Mouse (Mus musculus): ENCODE results near the gene Pbx1.

GRCm38 (mm10) chr1:168275678-168276077 is 156.4 kb downstream of the Pbx1 start:
- TF ChIP-seq POLR2A (IDR thresholded peaks at IDR 0.05; ENCODE audit: extremely low read depth, insufficient read depth, low read length), result no peak
- no peak for TF ChIP-seq CTCF (IDR thresholded peaks at IDR 0.05; ENCODE audit: low read depth, low read length)
